Mouse (Mus musculus): ENCODE measurements around the gene Zswim1.

GRCm38 (mm10) chr2:164773989-164774364, 48.5 kb upstream of the Zswim1 start:
- TF ChIP-seq POLR2A (IDR thresholded peaks at IDR 0.05; ENCODE audit: low read depth, low read length) (no peak), CTCF (conservative IDR thresholded peaks at IDR 0.05; ENCODE audit: insufficient read depth, insufficient read length, low read depth, low read length) (no peak)
